Mouse (Mus musculus): ENCODE data around the gene Otos. TPM values are rescaled to one million over a fixed set of nuclear protein-coding genes. Genes with fewer than 3 reads are reported as not detected.

Otos gene
- 1 to 10 TPM in 1 of 2 experiments, under 1 TPM in 1; 0.91 to 1.0 TPM for total RNA-seq (2021)
- long read RNA-seq, partial matches to known transcripts: 0 of 1 reads
- long read RNA-seq, other reads (novel, unspliced or antisense): 0 of 1 reads

GRCm38 (mm10) chr1:92648673-92649072, at the start of gene Otos:
Gene Otos, minus strand, starts transcription at chr1:92648841.
- DNase-seq (ENCODE audit: low spot score in 2 of 2): peak; percentile 54 to 87

- peak in 1 of 2 experiments; percentile 81 for DNase-seq (ENCODE audit: low spot score in 2 of 2)
Observed at GRCm38 (mm10) chr1:92696848-92697247, 48.2 kb upstream of the Otos start.

GRCm38 (mm10) chr1:92695751-92696150, 47.1 kb upstream of the Otos start:
- DNase-seq (ENCODE audit: low spot score in 2 of 2): no peak

DNA sequence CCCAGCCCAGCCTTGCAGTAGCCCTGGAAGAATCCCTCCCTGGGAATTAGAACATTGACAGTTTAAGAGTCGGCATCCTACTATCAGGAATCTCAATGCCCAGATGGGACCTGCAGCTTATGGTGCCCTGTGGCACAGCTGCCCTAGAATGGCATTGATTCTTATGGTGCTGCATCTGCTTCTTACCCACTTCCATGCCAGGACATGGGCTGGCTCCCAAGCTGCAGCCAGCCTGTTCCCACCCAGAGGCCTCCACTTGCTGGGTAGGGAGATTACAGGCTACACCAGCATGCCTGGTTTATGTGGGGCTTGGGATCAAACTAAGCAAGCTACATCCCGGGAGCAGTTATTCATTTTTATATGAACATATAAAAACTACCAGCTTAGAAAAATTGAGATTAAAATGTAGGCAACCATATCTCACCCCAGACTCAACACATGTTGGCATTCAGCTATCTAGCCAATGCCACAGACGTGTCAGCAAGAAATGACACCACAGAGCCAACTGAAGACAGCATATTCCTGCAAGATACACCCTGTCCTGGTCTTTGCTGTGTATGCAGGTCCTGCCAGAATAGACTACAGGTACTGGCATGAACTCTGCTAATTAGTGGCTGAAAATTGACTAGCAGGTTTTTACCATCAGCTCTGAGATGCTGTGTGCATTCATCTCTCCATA, 42.7 kb upstream of the Otos start:
- DNase-seq (ENCODE audit: low spot score in 2 of 2): no peak

DNA sequence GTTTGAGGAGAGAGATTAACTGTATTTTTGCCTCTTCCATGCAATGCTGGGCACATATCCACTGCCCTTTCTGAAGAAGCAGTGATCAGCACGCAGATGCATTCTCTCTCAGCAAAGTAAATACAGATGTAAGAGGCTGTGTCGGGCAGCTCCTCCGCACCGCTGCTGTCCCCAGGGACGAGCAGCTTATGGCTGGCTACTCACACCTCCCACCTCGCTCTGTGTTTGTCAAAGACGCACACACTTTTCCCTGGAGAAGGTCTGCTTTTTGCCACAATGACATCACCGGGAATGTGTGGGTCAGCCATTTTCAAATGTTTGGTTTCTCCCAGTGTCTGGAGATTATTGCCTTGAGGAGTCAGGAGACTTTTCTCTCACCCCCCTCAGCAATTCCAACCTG, 38.4 kb upstream of the Otos start:
- no peak for DNase-seq (ENCODE audit: low spot score in 2 of 2)

GRCm38 (mm10) chr1:92683151-92683550, 34.5 kb upstream of the Otos start:
- DNase-seq (ENCODE audit: low spot score in 2 of 2): peak; percentile 80 to 85

DNA sequence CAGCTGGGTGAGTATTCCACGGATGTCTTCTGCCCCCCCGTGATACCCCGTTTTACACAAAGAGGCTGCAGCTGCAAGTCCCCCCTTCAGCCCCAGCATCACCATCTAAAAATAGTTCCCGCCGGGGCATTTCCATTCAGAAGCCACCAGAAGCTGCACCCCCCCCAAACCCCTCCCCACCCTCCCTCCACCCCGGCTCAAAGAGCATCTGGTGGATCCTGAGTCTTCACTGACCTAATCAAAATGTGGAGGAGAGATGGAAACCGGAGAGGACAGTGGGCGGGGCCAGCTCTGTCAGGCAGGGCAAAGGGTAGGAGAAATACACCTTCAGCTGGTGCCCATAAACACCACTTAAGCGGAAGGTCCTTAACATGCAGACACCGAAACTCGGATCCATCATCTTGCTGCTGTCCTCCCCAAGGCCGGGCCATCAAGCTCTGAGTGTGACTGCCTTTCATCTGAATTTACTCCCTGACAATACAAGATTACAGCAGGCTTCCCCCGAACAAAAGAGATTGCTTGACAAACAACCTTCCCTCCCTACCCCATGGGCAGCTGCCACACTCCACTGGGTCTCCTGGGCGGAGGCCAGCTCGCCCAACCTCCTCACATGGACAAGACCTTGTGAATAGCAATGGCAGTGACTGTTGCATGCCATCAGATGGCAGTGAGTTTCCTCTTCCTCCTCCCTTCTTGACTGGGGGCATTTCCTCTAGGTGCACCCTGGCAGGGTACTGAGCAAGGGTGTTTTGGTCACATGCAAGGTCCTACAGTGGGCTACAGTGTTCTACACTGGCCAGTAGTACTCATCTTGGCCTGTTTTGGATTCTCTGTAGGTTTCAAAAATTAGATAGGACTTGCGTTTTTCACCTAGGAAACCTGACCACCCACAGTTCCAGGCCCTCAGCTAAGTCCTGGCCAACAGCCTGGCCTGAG, 32.3 kb upstream of the Otos start:
- DNase-seq (ENCODE audit: low spot score in 2 of 2): no peak

DNA sequence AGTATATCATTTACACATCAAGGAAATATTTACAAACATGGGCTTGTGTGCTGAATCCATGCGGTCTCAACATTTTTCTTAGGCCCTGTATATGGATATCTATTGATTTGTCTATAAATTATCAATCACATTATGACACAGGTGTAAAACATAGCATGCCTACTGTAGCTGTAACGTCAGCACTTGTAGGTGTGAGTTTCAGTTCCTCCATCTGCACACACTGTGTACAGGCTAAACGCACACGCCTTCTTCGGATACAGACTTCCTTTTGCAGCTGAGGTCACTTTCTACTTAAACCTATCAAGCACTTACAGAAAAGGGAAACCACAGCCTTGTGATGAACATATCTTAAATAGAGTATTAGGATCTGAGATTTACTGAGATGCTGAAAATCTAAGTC, 30.1 kb upstream of the Otos start:
- no peak for DNase-seq (ENCODE audit: low spot score in 2 of 2)

DNA sequence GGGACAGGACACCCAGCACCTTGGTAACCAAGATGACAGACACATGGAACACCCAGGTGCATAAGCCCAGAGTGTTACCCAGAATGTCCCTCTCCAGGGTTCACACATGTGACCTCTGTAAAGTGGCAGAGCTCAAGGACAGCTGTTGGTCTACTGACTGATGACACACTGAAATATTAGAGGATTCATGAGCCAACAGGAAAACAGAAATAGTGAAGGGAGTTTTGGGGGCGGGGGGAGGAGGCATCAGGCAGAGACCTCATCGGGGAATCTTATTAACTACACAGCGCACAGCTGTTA, 28.0 kb upstream of the Otos start:
- no peak for DNase-seq (ENCODE audit: low spot score in 2 of 2)

DNA sequence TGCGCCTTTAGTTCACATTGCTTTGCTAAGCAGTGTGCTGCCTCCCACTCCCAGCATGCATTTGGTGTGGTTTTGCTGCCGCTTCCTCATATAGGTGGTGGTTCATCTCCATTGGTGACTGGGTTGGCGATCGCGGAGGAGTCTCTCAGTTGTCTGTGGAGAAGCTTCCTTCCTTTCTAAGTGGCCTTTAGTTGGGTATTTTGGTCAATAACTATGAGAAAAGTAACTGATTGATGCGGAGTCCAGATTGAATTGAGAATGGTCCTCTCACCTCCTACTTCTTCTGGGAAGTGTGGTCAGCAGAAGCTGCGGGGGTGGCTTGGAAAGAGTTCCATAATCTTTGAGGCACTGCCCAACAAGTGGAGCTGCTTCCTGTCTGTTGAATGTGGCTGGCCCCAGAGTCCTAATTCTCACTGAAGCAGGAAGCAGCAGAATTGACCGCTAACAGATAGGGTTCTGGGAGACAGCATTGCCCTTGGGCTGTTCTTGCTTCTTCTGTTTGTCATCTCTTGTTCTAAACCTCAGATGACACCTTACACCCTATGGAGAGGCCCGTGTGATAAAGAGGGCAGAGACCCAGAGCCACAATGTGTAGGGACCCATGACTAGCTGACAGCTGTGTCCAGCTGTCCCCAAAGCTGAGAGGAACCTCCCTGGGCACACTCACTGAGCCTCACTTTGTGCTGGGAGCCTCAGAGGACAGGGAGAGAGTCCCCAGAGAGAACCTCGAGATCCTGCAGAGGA, 27.5 kb upstream of the Otos start:
- DNase-seq (ENCODE audit: low spot score in 2 of 2): peak in 1 of 2 experiments; percentile 24

GRCm38 (mm10) chr1:92673258-92673782, 24.7 kb upstream of the Otos start:
- no peak for DNase-seq (ENCODE audit: low spot score in 2 of 2)

DNA sequence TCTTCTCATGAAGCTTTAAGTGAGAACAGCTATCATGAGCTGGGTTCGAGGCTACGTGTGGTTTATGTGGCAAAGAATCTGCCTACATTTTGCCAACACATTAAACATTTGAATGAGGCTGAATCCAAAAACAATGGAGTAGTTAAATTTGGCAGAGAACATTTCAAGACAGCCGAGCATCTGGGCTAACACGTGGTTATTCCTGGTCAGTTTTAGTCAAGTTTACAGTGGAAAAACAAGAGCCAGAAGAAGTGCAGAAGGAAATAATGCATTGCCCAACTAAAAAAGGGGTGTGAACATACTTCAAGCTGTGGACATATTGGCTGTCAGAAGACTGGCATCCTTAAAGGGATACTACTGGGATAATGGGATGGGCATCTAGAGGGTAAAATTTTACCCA, 22.7 kb upstream of the Otos start:
- no peak for DNase-seq (ENCODE audit: low spot score in 2 of 2)

DNA sequence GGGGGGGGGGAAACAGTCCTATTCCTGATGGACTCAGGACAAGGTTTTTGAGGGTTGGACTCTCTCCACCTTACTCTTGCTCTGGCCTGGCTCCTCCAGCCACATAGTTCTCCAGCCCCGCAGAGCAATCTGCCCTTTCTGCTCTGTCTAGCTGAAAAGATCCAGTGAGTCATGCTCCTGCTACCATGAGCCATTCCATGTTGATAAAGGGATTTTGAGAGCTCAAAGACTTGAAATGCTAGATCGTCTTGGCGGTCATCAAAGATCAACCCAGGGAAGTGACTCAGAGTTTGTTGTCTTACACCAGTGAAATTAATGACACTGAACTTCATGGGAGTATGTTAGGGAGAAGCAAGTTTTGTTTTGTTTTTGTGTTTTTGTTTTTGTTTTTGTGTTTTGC, 20.8 kb upstream of the Otos start:
- DNase-seq (ENCODE audit: low spot score in 2 of 2): no peak

DNA sequence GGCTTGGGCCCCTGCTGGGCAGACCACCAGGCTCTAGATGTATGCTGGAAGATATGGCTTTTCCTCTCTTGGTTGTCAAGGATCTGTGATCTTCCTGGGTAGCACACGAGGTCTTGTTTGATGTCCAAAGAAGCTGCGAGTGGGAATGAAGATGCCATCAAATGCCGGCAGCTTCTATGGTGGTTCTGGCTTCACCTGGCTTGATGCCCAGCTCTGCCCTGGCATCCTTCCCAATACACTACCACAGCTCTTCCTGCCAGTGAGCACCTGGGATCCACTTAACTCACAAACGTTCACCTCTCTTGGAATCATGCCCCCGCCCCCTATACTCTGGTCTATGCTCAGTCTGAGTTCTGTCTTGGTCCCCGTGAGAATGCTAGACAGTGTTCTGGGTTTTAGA, 18.5 kb upstream of the Otos start:
- no peak for DNase-seq (ENCODE audit: low spot score in 2 of 2)

- DNase-seq (ENCODE audit: low spot score in 2 of 2): no peak
Observed at GRCm38 (mm10) chr1:92659392-92659791, 10.8 kb upstream of the Otos start.

- no peak for DNase-seq (ENCODE audit: low spot score in 2 of 2)
Observed at GRCm38 (mm10) chr1:92657025-92657820, 8.6 kb upstream of the Otos start.

GRCm38 (mm10) chr1:92654676-92655075, 6.0 kb upstream of the Otos start:
- DNase-seq (ENCODE audit: low spot score in 2 of 2): no peak

DNA sequence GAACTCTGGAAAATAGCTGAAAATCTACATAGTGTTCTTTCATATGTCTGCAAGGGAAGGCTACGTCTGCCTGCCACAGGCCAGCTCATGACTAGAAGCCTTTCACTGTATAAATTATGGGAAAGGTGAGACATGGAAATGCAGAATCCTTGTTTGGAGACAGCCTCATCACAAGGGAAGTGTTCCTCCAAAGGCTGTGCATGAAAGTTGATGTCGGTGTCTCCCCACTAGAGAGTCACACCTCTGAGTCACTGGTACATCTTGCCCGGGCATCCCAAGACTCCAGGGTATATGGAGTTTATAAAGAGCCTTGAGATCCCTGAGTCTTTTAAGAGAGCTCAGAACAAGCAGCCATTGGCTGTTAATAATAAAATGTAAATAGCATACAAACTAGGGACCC, 4.5 kb upstream of the Otos start:
- no peak for DNase-seq (ENCODE audit: low spot score in 2 of 2)

DNA sequence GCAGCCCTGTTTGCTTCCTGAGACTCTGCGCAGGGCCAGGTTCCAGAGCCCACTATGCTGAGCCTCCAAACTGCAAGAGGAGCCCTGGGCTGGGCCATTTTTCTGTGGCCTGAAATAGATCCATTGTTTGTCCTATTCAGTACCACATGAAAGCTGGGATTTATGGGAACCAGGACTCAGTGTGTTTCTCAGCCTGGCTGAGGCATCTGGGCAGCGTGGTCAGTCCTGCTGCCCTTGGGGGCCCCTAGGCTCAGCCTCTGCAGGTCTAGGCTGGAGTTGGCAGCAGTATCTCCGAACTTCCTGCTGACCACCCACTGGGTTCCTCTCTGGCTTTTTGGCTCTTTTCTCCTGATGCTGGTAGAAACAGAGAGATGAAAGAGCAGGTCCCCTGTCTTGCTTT, 2.8 kb upstream of the Otos start:
- DNase-seq (ENCODE audit: low spot score in 2 of 2): no peak

DNA sequence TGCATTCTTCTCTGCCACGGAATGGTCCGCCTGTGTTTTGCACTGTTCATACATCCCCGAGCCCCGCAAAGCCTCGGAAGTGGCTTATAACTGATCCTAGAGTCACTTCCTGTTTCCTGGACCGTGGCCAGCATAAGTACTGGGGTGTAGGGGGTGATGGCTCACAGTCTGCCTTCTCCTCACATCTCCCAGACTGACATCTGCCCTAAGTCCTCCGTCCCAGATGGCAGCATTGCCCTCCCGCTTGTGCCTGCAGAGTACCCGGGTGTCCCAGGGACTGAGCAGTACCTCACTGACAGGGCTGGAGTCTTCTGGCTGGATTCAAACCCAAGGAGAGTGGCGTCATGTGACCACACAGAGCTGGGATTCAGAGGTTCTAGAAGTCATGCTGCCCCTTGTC, 444 bp downstream of the Otos start:
- DNase-seq (ENCODE audit: low spot score in 2 of 2): no peak

GRCm38 (mm10) chr1:92647752-92648151, 889 bp downstream of the Otos start:
- DNase-seq (ENCODE audit: low spot score in 2 of 2): peak in 1 of 2 experiments; percentile 84

All from layer of hippocampus, adult 18-20 months (tissue).